In genomic region chr16:26105115-26105974, GRCm38 (mm10) we compare ENCODE assay signal across 8 mouse cellular contexts. TPM values are rescaled to one million over a fixed set of nuclear protein-coding genes. Genes with fewer than 3 reads are reported as not detected.
DNase-seq lines count a peak whose midpoint lies in the region; ATAC-seq lines count a peak whose summit lies in the region.

Gene P3h2, minus strand, starts transcription at chr16:26105784.

- H3K9ac ChIP-seq in hindbrain, embryonic 11.5 days (ENCODE audit: low read depth, low read length): peak within 1 kb of the TSS; percentile 72
- peak within 1 kb of the TSS; percentile 68 for H3K9ac ChIP-seq in lung, embryonic 15.5 days

- peak within 1 kb of the TSS; percentile 66 for H3K4me3 ChIP-seq in hindbrain, embryonic 11.5 days (ENCODE audit: low read depth, low read length)
- peak within 1 kb of the TSS; percentile 74 for H3K4me3 ChIP-seq in lung, embryonic 15.5 days

- H3K27ac ChIP-seq in hindbrain, embryonic 11.5 days (ENCODE audit: low read depth, low read length): peak within 1 kb of the TSS; percentile 47
- peak within 1 kb of the TSS; percentile 90 for H3K27ac ChIP-seq in lung, embryonic 15.5 days

- ATAC-seq in hindbrain, embryonic 11.5 days (ENCODE audit: low FRiP score): peak; percentile 94
- ATAC-seq in lung, embryonic 15.5 days (ENCODE audit: borderline replicate concordance, extremely low read depth, low FRiP score, low TSS enrichment): peak; percentile 93
- ATAC-seq in activated CD4-positive, CD25-positive, alpha-beta regulatory T cell, adult 4 months: no peak

- H3K36me3 ChIP-seq in hindbrain, embryonic 11.5 days (ENCODE audit: control insufficient read depth, insufficient read depth, low read length): no peaks in the 10 kb centered on the region
- H3K36me3 ChIP-seq in lung, embryonic 15.5 days: no peaks in the 10 kb centered on the region

- no peaks in the 10 kb centered on the region for H3K27me3 ChIP-seq in hindbrain, embryonic 11.5 days (ENCODE audit: control insufficient read depth, insufficient read depth, low read length)
- H3K27me3 ChIP-seq in lung, embryonic 15.5 days: no peaks in the 10 kb centered on the region

- peak; percentile 69 for DNase-seq in R1 (ENCODE audit: low read depth, low spot score)
- DNase-seq in cerebellum, postnatal 14 days: peak; percentile 56 to 60
- DNase-seq in frontal cortex, postnatal 25 days (ENCODE audit: low spot score in 2 of 2): peak; percentile 25 to 38
- DNase-seq in hindbrain, embryonic 11.5 days (ENCODE audit: low spot score): peak; percentile 78
- peak; percentile 40 to 55 for DNase-seq in layer of hippocampus, postnatal 14 days (ENCODE audit: low spot score in 2 of 2)
- DNase-seq in ovary, postnatal 36 days (ENCODE audit: low spot score): peak; percentile 74

- under 1% methylated on average over 81 of the region's 101 CpGs for WGBS in hindbrain, embryonic 11.5 days
- WGBS in lung, embryonic 15.5 days: under 1% methylated on average over 80 of the region's 101 CpGs

- H3K4me2 ChIP-seq in hindbrain, embryonic 11.5 days (replicated peaks; ENCODE audit: low read depth, low read length): peak within 1 kb of the TSS; percentile 87
- peak within 1 kb of the TSS; percentile 92 for H3K4me2 ChIP-seq in lung, embryonic 15.5 days

- H3K4me1 ChIP-seq in hindbrain, embryonic 11.5 days (replicated peaks; ENCODE audit: control insufficient read depth, insufficient read depth, low read length): no peaks in the 10 kb centered on the region
- H3K4me1 ChIP-seq in lung, embryonic 15.5 days: peaks cover 23% of the 10 kb centered on the region

- H3K9me3 ChIP-seq in hindbrain, embryonic 11.5 days (ENCODE audit: control insufficient read depth, low read length): no peaks in the 10 kb centered on the region
- H3K9me3 ChIP-seq in lung, embryonic 15.5 days: no peaks in the 10 kb centered on the region

RNA-seq across cellular contexts. Expression of gene P3h2, which starts in this region (rescaled TPM):
- 1.8 and 2.8 TPM in 2 replicates for polyA plus RNA-seq in hindbrain, embryonic 11.5 days (2014; fragmentation: Nextera tagmentation; extraction: Ambion mirVana)
- 1 to 10 TPM; 4.2 to 4.4 TPM for total RNA-seq in layer of hippocampus, postnatal 14 days (2021)
- 4.1 and 4.9 TPM in 2 replicates for polyA plus RNA-seq in lung, embryonic 15.5 days (2015; fragmentation: Nextera tagmentation; extraction: Ambion mirVana)
- 1 to 10 TPM in 1 of 2 experiments, not detected in 1; 1.6 TPM for polyA plus RNA-seq in activated CD4-positive, CD25-positive, alpha-beta regulatory T cell, adult 4 months (2017; shearing (Covaris generic))
